Mouse (Mus musculus): ENCODE data around the gene Sult4a1. TPM values are rescaled to one million over a fixed set of nuclear protein-coding genes. Genes with fewer than 3 reads are reported as not detected.

The Sult4a1 gene
- polyA plus RNA-seq (2015; fragmentation: Nextera tagmentation; extraction: Ambion mirVana), result 0.98 and 1.7 TPM in 2 replicates

GRCm38 (mm10) chr15:84105105-84105923 lies at the start of gene Sult4a1:
TSS of gene Sult4a1 (minus strand) at chr15:84105754.
- peak within 1 kb of the TSS; percentile 87 for H3K4me2 ChIP-seq (ENCODE audit: low read depth, low read length)
- peaks cover 7% of the 10 kb centered on the region; the same call in 1 of the 2 replicates for H3K4me1 ChIP-seq (replicated peaks; ENCODE audit: control insufficient read depth, insufficient read depth, low read length)
- no peak within 1 kb of the TSS for H3K27ac ChIP-seq (ENCODE audit: low read length)
- WGBS, result 1% methylated on average over 76 of the region's 77 CpGs
- peaks cover 28% of the 10 kb centered on the region for H3K27me3 ChIP-seq (ENCODE audit: control insufficient read depth, insufficient read depth, low read depth, low read length)
- H3K36me3 ChIP-seq (ENCODE audit: control insufficient read depth, insufficient read depth, low read length), result no peaks in the 10 kb centered on the region
- peak within 1 kb of the TSS; percentile 55 for H3K4me3 ChIP-seq (ENCODE audit: low read length)
- 0 out of 2 replicates have a peak within 1 kb of the TSS, but pooled peaks have one; percentile 11 for H3K9ac ChIP-seq (ENCODE audit: low read length)
- ATAC-seq (ENCODE audit: low read depth), result 0 out of 2 replicates have a peak, but pooled peaks have one; percentile 10
- no peaks in the 10 kb centered on the region for H3K9me3 ChIP-seq (ENCODE audit: control insufficient read depth, low read length)

- H3K4me2 ChIP-seq (ENCODE audit: low read depth, low read length), result no peak overlapping the region
- WGBS, result 40% methylated on average over 5 of the region's 5 CpGs
- no peak for ATAC-seq (ENCODE audit: low read depth)
- no peaks in the 10 kb centered on the region for H3K9me3 ChIP-seq (ENCODE audit: control insufficient read depth, low read length)
- no peaks in the 10 kb centered on the region for H3K27me3 ChIP-seq (ENCODE audit: control insufficient read depth, insufficient read depth, low read depth, low read length)
- H3K36me3 ChIP-seq (ENCODE audit: control insufficient read depth, insufficient read depth, low read length), result no peaks in the 10 kb centered on the region
- H3K4me3 ChIP-seq (ENCODE audit: low read length), result no peak overlapping the region
- no peak overlapping the region for H3K27ac ChIP-seq (ENCODE audit: low read length)
- no peak overlapping the region for H3K9ac ChIP-seq (ENCODE audit: low read length)
- no peaks in the 10 kb centered on the region for H3K4me1 ChIP-seq (replicated peaks; ENCODE audit: control insufficient read depth, insufficient read depth, low read length)
Measured at GRCm38 (mm10) chr15:84140929-84141328, 35.4 kb upstream of the Sult4a1 start.

GRCm38 (mm10) chr15:84140109-84140508 lies 34.6 kb upstream of the Sult4a1 start:
- H3K27ac ChIP-seq (ENCODE audit: low read length), result no peak overlapping the region
- H3K27me3 ChIP-seq (ENCODE audit: control insufficient read depth, insufficient read depth, low read depth, low read length), result no peaks in the 10 kb centered on the region
- ATAC-seq (ENCODE audit: low read depth), result no peak
- no peaks in the 10 kb centered on the region for H3K36me3 ChIP-seq (ENCODE audit: control insufficient read depth, insufficient read depth, low read length)
- no peaks in the 10 kb centered on the region for H3K9me3 ChIP-seq (ENCODE audit: control insufficient read depth, low read length)
- H3K4me2 ChIP-seq (ENCODE audit: low read depth, low read length), result no peak overlapping the region
- H3K9ac ChIP-seq (ENCODE audit: low read length), result no peak overlapping the region
- H3K4me1 ChIP-seq (replicated peaks; ENCODE audit: control insufficient read depth, insufficient read depth, low read length), result no peaks in the 10 kb centered on the region
- 45% methylated on average over 3 of the region's 3 CpGs for WGBS
- H3K4me3 ChIP-seq (ENCODE audit: low read length), result no peak overlapping the region

DNA sequence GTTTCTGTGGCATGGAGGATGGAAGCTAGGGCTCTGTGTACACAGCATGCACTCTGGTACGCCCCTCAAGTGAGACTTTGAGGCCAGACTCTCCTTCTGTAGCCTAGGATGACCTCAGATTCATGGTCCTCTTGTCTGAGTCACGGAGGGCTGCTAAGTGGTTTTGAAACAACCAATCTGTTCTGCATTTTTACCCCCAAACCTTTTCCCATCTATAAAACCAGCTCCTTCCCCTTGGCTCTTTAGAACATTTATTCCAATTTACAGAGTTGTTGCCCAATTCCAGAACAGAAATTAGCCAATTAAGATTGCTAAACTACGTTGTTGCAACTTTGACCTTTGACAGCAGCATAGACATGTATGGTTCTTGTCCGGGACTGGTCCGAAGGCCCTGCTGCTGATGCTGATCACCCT lies 34.0 kb upstream of the Sult4a1 start:
- Histone ChIP-seq H3K4me3 (ENCODE audit: low read length) (no peak overlapping the region), H3K4me2 (ENCODE audit: low read depth, low read length) (no peak overlapping the region), H3K9me3 (ENCODE audit: control insufficient read depth, low read length) (no peaks in the 10 kb centered on the region), H3K36me3 (ENCODE audit: control insufficient read depth, insufficient read depth, low read length) (no peaks in the 10 kb centered on the region), H3K4me1 (replicated peaks; ENCODE audit: control insufficient read depth, insufficient read depth, low read length) (no peaks in the 10 kb centered on the region), H3K27me3 (ENCODE audit: control insufficient read depth, insufficient read depth, low read depth, low read length) (no peaks in the 10 kb centered on the region), H3K9ac (ENCODE audit: low read length) (no peak overlapping the region), H3K27ac (ENCODE audit: low read length) (no peak overlapping the region)
- ATAC-seq (ENCODE audit: low read depth), result 0 out of 2 replicates have a peak, but pooled peaks have one; percentile 17
- 58% methylated on average over 5 of the region's 5 CpGs for WGBS

- WGBS, result 36% methylated on average over 12 of the region's 12 CpGs
- H3K9ac ChIP-seq (ENCODE audit: low read length), result no peak overlapping the region
Measured at GRCm38 (mm10) chr15:84136473-84137415, 31.2 kb upstream of the Sult4a1 start.

DNA sequence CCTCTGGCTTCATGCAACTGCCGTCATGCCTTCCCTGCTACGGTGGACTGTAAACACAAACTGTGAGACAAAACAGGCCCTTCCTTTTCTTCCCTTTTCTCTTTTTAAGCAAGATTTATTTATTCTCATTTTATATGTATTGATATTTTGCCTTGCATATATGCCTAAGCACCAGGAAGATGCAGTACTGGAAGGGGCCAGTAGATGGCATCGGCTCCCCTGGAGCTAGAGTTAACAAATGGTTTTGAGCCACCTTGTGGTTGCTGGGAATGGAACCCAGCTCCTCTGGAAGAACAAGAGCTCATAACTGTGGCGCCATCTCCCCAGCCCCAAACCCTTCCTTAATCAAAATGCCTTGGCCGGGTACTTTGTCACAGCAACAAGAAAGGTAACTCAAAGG lies 29.9 kb upstream of the Sult4a1 start:
- 87% methylated on average over 5 of the region's 5 CpGs for WGBS
- no peak for ATAC-seq (ENCODE audit: low read depth)
- H3K36me3 ChIP-seq (ENCODE audit: control insufficient read depth, insufficient read depth, low read length), result no peaks in the 10 kb centered on the region
- H3K4me2 ChIP-seq (ENCODE audit: low read depth, low read length), result no peak overlapping the region
- no peak overlapping the region for H3K27ac ChIP-seq (ENCODE audit: low read length)
- H3K4me1 ChIP-seq (replicated peaks; ENCODE audit: control insufficient read depth, insufficient read depth, low read length), result no peaks in the 10 kb centered on the region
- H3K9me3 ChIP-seq (ENCODE audit: control insufficient read depth, low read length), result no peaks in the 10 kb centered on the region
- no peaks in the 10 kb centered on the region for H3K27me3 ChIP-seq (ENCODE audit: control insufficient read depth, insufficient read depth, low read depth, low read length)
- H3K4me3 ChIP-seq (ENCODE audit: low read length), result no peak overlapping the region
- H3K9ac ChIP-seq (ENCODE audit: low read length), result no peak overlapping the region

More at GRCm38 (mm10) chr15:84136473-84137415, 31.2 kb upstream of the Sult4a1 start:
- Histone ChIP-seq H3K27ac (ENCODE audit: low read length) (no peak overlapping the region), H3K36me3 (ENCODE audit: control insufficient read depth, insufficient read depth, low read length) (no peaks in the 10 kb centered on the region), H3K9me3 (ENCODE audit: control insufficient read depth, low read length) (no peaks in the 10 kb centered on the region), H3K27me3 (ENCODE audit: control insufficient read depth, insufficient read depth, low read depth, low read length) (no peaks in the 10 kb centered on the region), H3K4me2 (ENCODE audit: low read depth, low read length) (no peak overlapping the region), H3K4me1 (replicated peaks; ENCODE audit: control insufficient read depth, insufficient read depth, low read length) (no peaks in the 10 kb centered on the region), H3K4me3 (ENCODE audit: low read length) (no peak overlapping the region)
- no peak for ATAC-seq (ENCODE audit: low read depth)

DNA sequence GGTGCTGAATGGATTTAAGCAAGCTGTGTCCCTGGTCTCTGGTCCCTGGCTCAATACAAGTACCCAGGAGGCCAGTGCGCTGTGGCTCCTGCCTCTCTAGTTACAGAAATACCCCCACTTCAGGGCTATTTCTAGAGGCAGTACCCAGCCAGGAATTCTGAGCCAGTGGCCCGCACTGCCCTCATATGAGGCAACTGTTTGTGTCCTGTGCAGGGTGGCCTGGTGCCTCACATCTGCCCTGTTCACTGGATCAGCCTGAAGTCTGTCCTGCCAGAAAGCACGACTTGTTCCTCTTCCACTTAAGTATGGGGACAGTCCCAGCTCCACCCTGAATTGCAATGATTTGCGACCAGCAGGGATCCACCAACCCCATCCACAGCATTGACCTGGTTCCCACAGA lies 27.9 kb upstream of the Sult4a1 start:
- H3K4me1 ChIP-seq (replicated peaks; ENCODE audit: control insufficient read depth, insufficient read depth, low read length), result no peaks in the 10 kb centered on the region
- H3K9ac ChIP-seq (ENCODE audit: low read length), result no peak overlapping the region
- H3K36me3 ChIP-seq (ENCODE audit: control insufficient read depth, insufficient read depth, low read length), result no peaks in the 10 kb centered on the region
- no peaks in the 10 kb centered on the region for H3K9me3 ChIP-seq (ENCODE audit: control insufficient read depth, low read length)
- no peak overlapping the region for H3K27ac ChIP-seq (ENCODE audit: low read length)
- no peaks in the 10 kb centered on the region for H3K27me3 ChIP-seq (ENCODE audit: control insufficient read depth, insufficient read depth, low read depth, low read length)
- ATAC-seq (ENCODE audit: low read depth), result no peak
- 57% methylated on average over 4 of the region's 4 CpGs for WGBS
- no peak overlapping the region for H3K4me3 ChIP-seq (ENCODE audit: low read length)
- H3K4me2 ChIP-seq (ENCODE audit: low read depth, low read length), result no peak overlapping the region

GRCm38 (mm10) chr15:84131971-84132370 lies 26.4 kb upstream of the Sult4a1 start:
- Histone ChIP-seq H3K9me3 (ENCODE audit: control insufficient read depth, low read length) (no peaks in the 10 kb centered on the region), H3K27me3 (ENCODE audit: control insufficient read depth, insufficient read depth, low read depth, low read length) (no peaks in the 10 kb centered on the region), H3K9ac (ENCODE audit: low read length) (no peak overlapping the region), H3K27ac (ENCODE audit: low read length) (no peak overlapping the region), H3K4me2 (ENCODE audit: low read depth, low read length) (no peak overlapping the region), H3K4me1 (replicated peaks; ENCODE audit: control insufficient read depth, insufficient read depth, low read length) (no peaks in the 10 kb centered on the region), H3K36me3 (ENCODE audit: control insufficient read depth, insufficient read depth, low read length) (no peaks in the 10 kb centered on the region), H3K4me3 (ENCODE audit: low read length) (no peak overlapping the region)
- WGBS, result 95% methylated on average over 7 of the region's 7 CpGs
- ATAC-seq (ENCODE audit: low read depth), result no peak

Data from lung, embryonic 16.5 days (tissue).